Mouse (Mus musculus) midbrain, embryonic 16.5 days (tissue): ENCODE data around the gene Cracr2a. TPM values are rescaled to one million over a fixed set of nuclear protein-coding genes. Genes with fewer than 3 reads are reported as not detected.

Experiments
- ATAC-seq: fragments of 200-750 bp; cut with Nextera tagmentation; 2 replicates; pipeline ENCODE4 v1.8.0; 2017; ENCODE audit warnings: moderate TSS enrichment
- H3K27ac ChIP-seq: fragments of 300-500 bp; sonication (generic); 2 replicates; pipeline ENCODE4 v1.5.1; 2014; ENCODE audit warnings: mild to moderate bottlenecking, low read length, mixed read lengths
- H3K27me3 ChIP-seq: fragments of 300-500 bp; sonication (generic); 2 replicates; pipeline ENCODE4 v1.6.1; 2014; ENCODE audit warnings: low read depth, low read length, mixed read lengths; ENCODE audit not compliant: control insufficient read depth, insufficient read depth
- H3K36me3 ChIP-seq: fragments of 300-500 bp; sonication (generic); 2 replicates; pipeline ENCODE4 v1.6.1; 2014; ENCODE audit warnings: mild to moderate bottlenecking, low read length, moderate library complexity, mixed read lengths; ENCODE audit not compliant: control insufficient read depth, insufficient read depth
- H3K4me1 ChIP-seq: fragments of 300-500 bp; sonication (generic); 2 replicates; pipeline ENCODE4 v1.6.1; 2014; ENCODE audit warnings: mild to moderate bottlenecking, low read length, mixed read lengths; ENCODE audit not compliant: control insufficient read depth, insufficient read depth
- H3K4me2 ChIP-seq: fragments of 300-500 bp; sonication (generic); 2 replicates; pipeline ENCODE4 v1.6.1; 2014; ENCODE audit warnings: mild to moderate bottlenecking, low read length, mixed read lengths
- H3K4me3 ChIP-seq: fragments of 300-500 bp; sonication (generic); 2 replicates; pipeline ENCODE4 v1.5.1; 2014; ENCODE audit warnings: low read depth, mild to moderate bottlenecking, low read length, moderate library complexity, mixed read lengths
- H3K9ac ChIP-seq: fragments of 300-500 bp; sonication (generic); 2 replicates; pipeline ENCODE4 v1.6.1; 2014; ENCODE audit warnings: low read depth, low read length, mixed read lengths
- H3K9me3 ChIP-seq: fragments of 300-500 bp; sonication (generic); replicated peaks from 2 replicates; pipeline ENCODE4 v1.6.1; 2014; ENCODE audit warnings: mild to moderate bottlenecking, low read length, mixed read lengths; ENCODE audit not compliant: control insufficient read depth, poor library complexity, severe bottlenecking
- WGBS: fragments of 180-500 bp; shearing (Covaris S2); extraction: QIAGEN DNeasy Blood & Tissue Kit; methylation state at CpG from one replicate; pipeline ENCODE4 v1.1.7; 2014; 5-methylcytosine and 5-hydroxymethylcytosine counted together
- polyA plus RNA-seq: library from polyadenylated mRNA; unstranded; fragments of >200 nt; fragmentation: Nextera tagmentation; extraction: Ambion mirVana; gene quantifications from 2 replicates; pipeline ENCODE4 v1.2.1, GENCODE M21; 2015

Cracr2a gene
- polyA plus RNA-seq, 1 experiment from 2014 or later = 0.45 TPM

DNA sequence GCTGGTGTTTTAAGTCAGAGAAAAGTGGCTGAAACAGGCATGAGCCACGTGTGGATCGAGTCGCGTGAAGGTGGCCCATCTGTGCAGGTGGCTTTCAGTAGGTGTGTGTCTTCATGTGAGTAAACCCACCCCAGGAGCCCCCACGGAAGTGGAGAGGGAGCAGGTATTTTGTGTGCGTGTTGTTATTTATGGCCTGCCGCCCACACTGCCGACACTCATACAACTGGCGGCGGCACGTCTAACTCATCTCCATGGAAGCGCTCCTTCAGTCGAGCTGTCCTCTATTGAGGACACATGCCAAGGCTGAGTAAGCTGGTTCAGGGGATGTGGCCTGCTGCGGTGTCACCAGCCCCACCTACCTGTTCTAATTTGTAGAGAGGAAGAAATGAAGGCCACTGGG, 158.7 kb downstream of the Cracr2a start:
- Histone ChIP-seq H3K9ac (no peak overlapping the region), H3K4me2 (no peak overlapping the region), H3K4me1 (peaks cover 15% of the 10 kb centered on the region), H3K27ac (no peak overlapping the region), H3K9me3 (no peaks in the 10 kb centered on the region), H3K4me3 (no peak overlapping the region), H3K36me3 (no peaks in the 10 kb centered on the region), H3K27me3 (no peaks in the 10 kb centered on the region)
- WGBS = 84% methylated on average over 14 of the region's 14 CpGs
- no peak for ATAC-seq

DNA sequence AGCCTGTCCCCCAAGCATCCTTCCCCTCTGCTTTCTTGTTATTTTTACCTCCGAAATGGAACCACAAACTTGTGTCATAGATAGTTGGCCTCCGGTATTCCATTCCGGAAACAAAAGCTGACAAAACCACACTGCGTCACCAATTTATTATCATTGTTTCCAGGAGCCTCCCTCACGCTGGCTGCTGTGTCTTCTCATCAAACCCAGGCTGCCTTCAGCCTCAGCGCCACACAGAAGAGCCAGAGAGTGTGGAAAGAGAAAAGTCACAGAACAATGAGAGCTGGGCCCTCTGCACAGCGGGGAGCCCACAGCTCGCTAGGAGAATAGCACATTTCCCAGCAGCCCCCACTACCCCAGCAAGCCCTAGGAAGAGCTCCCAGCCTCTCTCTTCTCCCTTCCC, 162.0 kb downstream of the Cracr2a start:
- no peaks in the 10 kb centered on the region for H3K27me3 ChIP-seq
- H3K4me2 ChIP-seq = no peak overlapping the region
- H3K4me1 ChIP-seq = peaks cover 4% of the 10 kb centered on the region
- no peak for ATAC-seq
- no peaks in the 10 kb centered on the region for H3K36me3 ChIP-seq
- no peak overlapping the region for H3K9ac ChIP-seq
- no peak overlapping the region for H3K4me3 ChIP-seq
- WGBS = 28% methylated on average over 8 of the region's 8 CpGs
- no peaks in the 10 kb centered on the region for H3K9me3 ChIP-seq
- H3K27ac ChIP-seq = no peak overlapping the region

Other genes with a start within 250 kb of the Cracr2a start
- 90.5 and 100 TPM in 2 replicates for gene Parp11, start 114.5 kb upstream of the Cracr2a start, polyA plus RNA-seq
- 26.1 and 26.6 TPM in 2 replicates for gene Prmt8, start 208.1 kb downstream of the Cracr2a start, polyA plus RNA-seq